Mouse (Mus musculus) splenic B cell, adult 2 months (primary cell): ENCODE data around the gene Mapkapk2.
A peak's percentile ranks its signal among the peaks of the same experiment; 100 is the strongest.
"Not testable (repeated sequence)": the region's sequence is repeated elsewhere in the genome, so short reads cannot be mapped to it uniquely, and the experiment has no call there.

Experiments
- DNase-seq: peaks from one replicate; pipeline ENCODE4 v3.0.0-alpha.2; 2011; ENCODE audit warnings: low read depth, low spot score
- H3K27me3 ChIP-seq: 2 replicates; pipeline ENCODE4 v1.6.1; 2012; ENCODE audit warnings: mild to moderate bottlenecking, low read length, moderate library complexity, mixed read lengths; ENCODE audit not compliant: control insufficient read depth, poor library complexity, insufficient read depth, severe bottlenecking
- H3K36me3 ChIP-seq: 2 replicates; pipeline ENCODE4 v1.6.1; 2012; ENCODE audit warnings: mild to moderate bottlenecking, low read length, moderate library complexity, mixed read lengths; ENCODE audit not compliant: control insufficient read depth, poor library complexity, insufficient read depth, severe bottlenecking

Gene Mapkapk2

DNA sequence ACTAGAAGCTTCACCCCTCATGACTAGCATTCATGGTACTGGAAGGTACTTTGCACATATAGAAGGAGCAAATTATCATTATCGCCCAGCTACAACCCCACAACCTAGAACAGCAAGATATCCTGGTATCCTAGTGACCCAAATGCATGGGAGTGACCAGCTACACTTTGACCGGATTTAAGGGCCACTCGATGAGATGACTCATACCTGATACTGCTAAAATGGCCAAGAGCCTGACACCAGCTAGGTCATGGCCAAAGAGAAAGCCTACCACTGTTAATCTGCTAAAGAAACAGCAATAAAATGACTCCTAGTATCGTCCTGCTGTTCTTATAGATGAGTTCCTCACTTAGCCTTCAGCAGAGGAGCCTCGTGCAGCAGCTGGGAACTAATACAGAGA lies 58.1 kb downstream of the Mapkapk2 start:
- Histone ChIP-seq H3K27me3 (no peaks in the 10 kb centered on the region), H3K36me3 (no peaks in the 10 kb centered on the region)

DNA sequence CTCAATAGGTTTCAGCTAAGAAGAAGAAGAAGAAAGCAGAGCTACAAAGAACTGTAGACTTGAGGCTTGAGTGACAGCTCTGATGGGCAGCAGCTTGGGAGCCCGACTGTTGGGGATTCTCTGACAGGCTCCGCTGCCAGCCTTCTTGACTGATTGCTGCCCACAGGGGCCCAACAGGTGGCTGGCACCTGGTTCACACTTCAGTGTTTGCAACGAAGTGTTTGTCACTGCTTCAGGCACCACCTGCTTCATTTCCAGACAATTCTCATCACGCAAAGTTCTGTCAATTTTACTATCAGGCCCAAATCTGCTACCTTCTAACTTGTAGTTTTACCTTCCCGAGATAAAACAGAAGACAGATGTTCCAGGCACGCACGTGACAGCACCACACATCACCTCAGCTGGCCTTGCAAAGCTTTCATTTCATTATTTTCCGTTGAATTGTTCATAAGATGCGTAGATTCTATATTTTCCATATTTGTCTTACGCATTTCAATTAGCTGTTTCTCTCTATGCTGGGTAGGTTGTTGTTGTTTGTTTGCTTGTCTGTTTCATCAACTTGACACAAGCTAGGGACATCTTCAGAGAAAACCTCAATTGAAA lies 59.1 kb downstream of the Mapkapk2 start:
- Histone ChIP-seq H3K36me3 (no peaks in the 10 kb centered on the region), H3K27me3 (no peaks in the 10 kb centered on the region)
- no peak for DNase-seq

More for the DNA sequence above, 58.1 kb downstream of the Mapkapk2 start:
- no peak for DNase-seq

DNA sequence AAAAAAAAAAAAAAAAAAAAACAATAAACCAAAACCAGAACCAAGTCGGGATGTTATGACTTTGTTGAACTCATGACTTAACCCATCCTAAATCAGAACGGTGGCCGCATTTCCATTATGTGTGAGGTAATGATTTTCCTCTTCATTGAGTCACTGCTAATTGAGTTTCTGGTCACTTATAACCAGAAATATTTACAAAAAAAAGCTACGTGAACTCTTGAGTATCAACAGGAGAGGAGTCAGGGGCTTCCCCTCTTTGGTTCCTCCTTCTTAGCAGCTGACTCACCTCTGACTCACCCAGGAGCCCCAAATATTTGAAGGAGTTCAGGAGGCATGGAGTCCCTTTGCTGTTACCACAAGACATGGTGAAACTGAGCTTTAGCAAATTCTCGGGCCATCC lies 59.6 kb downstream of the Mapkapk2 start:
- H3K36me3 ChIP-seq = no peaks in the 10 kb centered on the region
- DNase-seq = peak; percentile 42
- H3K27me3 ChIP-seq = no peaks in the 10 kb centered on the region

DNA sequence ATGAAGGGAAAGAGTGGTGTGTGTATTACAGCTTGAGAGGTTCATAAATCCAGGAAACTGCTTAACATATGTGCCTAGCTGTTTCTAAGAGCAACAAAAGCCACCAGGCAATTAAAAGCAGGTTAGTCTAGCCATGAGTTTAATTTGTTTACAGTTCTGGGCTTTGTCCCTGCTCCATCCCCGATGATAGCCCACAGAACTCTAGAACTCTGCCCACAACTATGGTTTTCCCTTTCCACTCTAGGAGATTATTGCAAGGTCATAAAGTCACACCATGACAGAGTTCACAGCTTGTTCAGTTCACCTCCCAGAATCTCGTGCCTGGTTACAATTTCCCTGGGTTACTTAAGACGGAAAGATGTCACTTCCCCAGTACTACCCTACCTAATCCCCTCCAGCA lies 66.4 kb downstream of the Mapkapk2 start:
- Histone ChIP-seq H3K27me3 (no peaks in the 10 kb centered on the region), H3K36me3 (no peaks in the 10 kb centered on the region)
- no peak for DNase-seq

DNA sequence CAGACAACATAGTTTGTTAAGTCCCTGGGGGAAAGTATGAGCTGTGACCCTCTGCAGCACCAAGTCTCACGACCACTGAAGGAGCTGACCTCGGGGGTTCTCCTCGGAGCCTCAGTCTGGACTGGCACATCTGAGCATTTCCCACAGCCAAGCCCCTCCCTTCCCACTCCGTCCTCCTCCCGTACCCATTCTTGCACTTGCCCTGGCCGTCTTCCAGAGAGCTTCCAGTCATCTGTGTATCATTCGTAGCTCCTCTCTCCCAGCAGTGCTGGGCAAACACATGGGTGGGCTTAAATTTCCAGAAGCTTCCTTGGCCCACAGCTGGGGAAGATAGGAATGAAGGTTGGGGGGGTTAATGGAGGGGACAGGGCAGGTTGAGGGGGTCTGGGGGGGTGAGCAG lies 67.4 kb downstream of the Mapkapk2 start:
- no peaks in the 10 kb centered on the region for H3K27me3 ChIP-seq
- no peak for DNase-seq
- H3K36me3 ChIP-seq = no peaks in the 10 kb centered on the region

DNA sequence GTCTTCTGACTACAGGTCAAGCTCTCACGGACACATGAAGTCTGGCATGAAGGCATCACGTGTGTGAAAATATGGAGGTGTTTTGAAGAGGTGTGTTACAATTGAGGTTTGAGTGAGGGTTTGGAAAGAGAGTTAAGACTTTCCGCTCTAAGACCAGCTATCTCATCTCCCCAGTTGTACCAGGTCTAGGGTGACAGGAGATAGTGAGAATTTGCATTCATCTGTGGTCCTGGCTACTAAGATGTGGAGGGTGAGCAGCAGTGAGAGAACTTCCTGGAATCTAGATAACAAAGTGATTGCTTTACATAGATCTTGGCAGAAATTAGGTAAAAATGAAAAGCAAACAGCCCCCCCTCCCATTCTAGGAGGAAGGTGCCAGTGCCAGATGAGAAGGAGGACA lies 68.4 kb downstream of the Mapkapk2 start:
- Histone ChIP-seq H3K27me3 (no peaks in the 10 kb centered on the region), H3K36me3 (no peaks in the 10 kb centered on the region)
- no peak for DNase-seq

DNA sequence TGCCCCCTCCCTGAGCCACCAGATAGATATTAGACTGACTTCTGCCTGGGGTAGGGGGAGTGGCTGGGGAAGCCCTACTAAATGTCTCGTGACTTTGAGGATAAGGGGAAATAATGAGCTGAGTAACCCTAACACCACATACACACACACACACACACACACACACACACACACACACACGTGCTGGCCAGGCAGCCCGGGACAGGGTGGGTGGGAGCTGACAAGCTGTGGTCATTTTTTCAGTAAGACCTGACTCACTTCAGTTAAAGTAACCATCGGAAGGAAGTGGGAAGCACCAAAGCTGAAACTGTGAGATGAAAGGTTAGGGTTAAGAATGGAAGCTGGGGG lies 71.8 kb downstream of the Mapkapk2 start:
- Histone ChIP-seq H3K27me3 (no peaks in the 10 kb centered on the region), H3K36me3 (no peaks in the 10 kb centered on the region)
- peak; percentile 42 for DNase-seq

DNA sequence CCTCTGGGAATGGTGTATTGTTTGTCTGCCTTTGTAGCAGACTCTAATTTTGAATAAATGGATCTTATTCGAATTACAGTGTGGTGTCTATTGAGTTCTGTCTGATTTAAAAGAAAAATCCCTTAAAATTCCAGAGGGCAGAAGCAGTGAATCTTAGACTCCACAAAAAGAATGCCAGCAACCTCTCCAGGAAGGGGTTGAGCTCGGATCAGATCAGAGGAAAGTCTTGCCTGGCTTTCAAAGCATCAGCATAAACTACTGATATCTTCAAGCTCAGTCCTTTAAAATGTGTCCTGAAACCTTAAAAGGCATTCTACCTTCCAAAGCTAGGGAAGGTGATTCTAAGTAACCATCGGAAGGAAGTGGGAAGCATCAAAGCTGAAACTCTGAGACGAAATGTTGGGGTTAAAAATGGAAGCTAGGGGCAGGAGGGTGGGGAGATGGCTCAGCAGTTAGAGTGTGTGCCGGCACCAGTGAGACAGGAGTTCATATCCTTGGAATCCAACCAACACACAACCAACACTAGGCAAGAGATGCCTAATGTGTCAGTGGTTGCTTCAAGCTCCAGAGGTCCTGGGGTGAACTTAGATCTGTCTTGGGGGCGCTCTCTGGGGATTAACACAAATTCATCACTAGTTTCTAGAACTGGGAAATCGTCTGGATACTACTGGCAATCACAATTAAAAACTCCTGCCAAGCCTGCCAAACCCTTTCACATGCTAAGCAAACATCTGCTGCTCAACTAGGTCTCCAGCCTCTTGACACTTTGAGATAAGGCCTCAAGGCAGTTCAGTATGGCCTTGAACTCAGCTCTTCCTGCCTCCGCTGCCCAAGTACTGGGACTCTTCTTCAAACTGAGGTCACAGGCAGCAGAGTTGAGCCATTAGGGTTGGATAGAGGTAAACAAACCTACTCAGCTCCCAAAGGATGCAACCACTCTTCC lies 72.5 kb downstream of the Mapkapk2 start:
- no peaks in the 10 kb centered on the region for H3K36me3 ChIP-seq
- no peaks in the 10 kb centered on the region for H3K27me3 ChIP-seq
- no peak for DNase-seq

DNA sequence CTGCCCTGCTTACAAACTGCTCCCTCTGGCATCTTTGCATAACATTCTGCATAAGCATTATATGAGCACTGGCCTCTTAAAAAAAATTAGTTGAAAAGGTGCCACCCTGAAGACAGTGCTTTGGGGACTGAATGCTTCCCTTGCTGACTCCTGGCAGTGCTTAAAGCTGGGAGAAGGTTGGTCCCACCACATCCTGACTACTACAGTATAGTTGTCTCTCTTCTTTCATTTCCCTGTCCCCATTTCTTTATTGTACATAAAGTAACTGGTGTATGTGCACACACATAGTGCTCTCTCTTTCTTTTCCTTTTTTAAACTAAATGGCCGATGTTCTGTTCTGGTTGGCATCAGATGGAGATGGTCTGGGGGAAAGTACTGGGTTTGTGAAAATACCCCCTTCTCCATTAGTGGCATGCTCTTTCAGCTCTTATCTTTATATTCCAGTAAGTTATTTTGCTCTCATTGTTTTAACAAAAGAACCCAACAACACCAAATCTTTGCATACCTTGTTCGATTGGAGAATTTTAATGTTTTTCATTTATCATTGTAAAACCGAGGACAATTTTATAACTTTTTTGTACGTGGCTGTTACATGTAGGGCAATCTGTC lies 74.3 kb downstream of the Mapkapk2 start:
- not testable (repeated sequence) for H3K36me3 ChIP-seq, H3K27me3 ChIP-seq, DNase-seq

DNA sequence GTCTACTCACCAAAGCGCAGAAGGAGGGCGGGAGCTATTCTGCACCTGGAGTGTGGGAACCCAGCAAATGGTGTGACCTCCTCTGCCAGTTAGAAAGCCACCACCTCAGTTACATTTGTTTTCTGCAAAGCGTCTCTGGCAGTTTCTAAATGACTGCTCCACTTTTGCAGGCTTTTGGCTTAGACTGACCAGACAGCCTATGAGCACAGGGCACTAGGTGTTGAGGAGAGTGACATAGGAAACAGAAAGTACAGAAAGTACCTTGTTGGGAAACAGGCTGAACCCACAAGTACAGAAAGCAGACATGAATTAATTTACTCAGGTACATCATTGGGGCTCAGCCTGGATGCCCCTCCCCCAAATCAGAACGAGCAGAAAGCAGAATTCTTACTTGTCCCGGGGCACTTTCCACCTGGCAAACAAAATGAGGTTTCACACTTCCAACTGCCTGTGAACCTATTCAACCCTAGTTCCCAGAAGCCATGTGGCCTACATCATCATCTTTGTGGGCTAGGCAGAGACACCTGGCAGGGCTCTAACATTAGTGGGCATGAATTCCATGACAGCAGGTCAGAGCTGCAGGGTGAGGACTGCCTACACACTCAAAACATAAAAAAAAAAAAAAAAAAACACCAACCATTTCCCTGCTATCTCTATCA lies 74.9 kb downstream of the Mapkapk2 start:
- Histone ChIP-seq H3K27me3 (no peaks in the 10 kb centered on the region), H3K36me3 (no peaks in the 10 kb centered on the region)
- peak; percentile 48 for DNase-seq

DNA sequence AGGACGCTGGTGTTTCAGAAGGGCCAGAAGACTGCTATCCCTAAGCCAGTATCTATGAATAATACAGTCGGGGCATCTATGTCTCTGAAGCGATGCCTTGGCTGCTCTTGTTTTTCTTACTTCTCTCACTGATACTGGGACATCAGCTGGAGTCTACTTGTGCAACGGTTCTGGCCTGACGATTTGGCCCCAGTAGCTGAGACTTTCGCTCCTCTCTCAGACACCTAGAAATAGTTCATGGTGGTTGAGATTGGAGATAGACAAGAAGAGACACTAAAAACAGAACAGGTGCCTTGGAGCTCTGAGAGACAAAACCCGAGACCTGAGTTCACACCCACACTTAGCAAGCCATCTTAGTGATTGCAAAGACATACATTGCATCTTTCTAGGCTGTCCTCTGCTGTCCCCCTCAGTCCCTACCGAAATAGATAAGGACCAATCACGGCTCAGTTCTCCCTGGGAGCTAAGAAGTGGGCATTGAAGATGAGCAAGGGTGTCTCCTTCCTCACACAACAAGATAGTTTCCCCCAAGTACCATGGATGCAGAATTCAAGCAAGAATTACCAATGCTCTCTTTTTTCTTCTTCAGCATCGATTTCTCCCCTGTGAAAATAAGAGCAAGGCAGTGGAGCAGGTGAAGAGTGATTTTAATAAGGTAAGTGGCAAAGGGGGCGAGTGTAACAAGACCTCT lies 75.6 kb downstream of the Mapkapk2 start:
- DNase-seq = no peak
- Histone ChIP-seq H3K27me3 (no peaks in the 10 kb centered on the region), H3K36me3 (no peaks in the 10 kb centered on the region)

DNA sequence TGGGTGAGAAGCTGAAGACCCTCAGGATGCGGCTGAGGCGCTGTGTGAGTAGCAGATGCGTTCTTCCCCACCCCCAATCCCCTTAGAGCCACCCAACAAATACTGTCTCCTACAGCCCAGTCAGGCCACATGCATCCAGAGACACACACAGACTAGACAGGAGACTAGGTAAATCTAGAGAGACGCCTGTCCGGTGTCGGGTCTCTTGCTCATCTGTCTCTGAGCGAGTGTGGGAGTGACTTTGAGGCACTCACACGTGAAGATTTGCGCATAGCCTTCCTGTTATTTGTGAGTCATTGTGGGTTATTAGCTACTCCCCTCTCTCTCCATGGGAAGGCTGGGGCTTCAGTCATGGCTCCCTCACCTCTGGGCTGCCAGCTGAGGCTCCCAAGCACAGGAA lies 76.2 kb downstream of the Mapkapk2 start:
- H3K36me3 ChIP-seq = no peaks in the 10 kb centered on the region
- peak; percentile 32 for DNase-seq
- H3K27me3 ChIP-seq = no peaks in the 10 kb centered on the region

DNA sequence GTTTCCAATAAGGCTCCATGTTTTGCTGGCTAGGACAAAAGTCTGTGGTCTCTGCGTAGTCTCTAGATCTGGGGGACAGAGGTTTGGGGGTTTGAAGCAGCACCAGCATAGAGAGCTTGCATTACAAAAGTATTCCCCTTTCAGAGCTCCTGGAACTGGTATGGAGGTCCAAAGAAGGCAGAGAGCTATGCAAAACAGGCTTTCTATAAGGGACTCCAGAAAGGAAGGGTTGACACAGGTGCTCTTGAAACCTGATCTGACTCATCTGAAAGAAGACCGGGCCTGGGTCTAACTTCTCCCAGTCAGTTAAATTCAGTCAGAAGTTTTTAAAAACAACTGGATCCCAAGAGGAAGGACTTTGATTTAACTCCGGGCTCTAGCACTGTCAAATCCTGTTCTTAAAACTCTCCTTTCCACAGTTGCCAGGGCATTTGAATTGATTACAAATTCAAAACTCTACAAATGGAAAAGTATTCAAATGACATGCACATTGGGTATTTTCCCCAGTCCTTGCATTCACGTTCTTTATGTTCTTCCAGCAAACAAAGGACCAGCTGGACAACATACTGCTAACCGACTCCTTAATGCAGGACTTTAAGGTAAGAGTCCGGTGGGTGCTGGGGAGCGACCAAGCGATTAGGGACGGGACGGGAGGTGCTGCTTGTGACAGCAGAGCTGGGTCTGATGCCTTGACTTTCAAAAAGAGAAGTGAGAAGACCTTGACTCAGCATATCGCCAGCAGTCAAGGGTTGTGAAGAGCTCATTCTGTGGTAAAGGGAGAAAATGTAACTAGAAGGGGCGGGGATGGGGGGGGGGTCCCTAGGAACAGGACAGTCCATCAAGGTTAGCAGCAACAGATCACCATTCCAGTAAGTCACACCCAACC lies 77.0 kb downstream of the Mapkapk2 start:
- no peaks in the 10 kb centered on the region for H3K27me3 ChIP-seq
- peak; percentile 66 for DNase-seq
- no peaks in the 10 kb centered on the region for H3K36me3 ChIP-seq
